Mouse (Mus musculus): ENCODE measurements around the gene Lrp6.

The Lrp6 gene

GRCm38 (mm10) chr6:134567986-134568556 lies 1.3 kb upstream of the Lrp6 start:
- DNase-seq, result no peak

DNA sequence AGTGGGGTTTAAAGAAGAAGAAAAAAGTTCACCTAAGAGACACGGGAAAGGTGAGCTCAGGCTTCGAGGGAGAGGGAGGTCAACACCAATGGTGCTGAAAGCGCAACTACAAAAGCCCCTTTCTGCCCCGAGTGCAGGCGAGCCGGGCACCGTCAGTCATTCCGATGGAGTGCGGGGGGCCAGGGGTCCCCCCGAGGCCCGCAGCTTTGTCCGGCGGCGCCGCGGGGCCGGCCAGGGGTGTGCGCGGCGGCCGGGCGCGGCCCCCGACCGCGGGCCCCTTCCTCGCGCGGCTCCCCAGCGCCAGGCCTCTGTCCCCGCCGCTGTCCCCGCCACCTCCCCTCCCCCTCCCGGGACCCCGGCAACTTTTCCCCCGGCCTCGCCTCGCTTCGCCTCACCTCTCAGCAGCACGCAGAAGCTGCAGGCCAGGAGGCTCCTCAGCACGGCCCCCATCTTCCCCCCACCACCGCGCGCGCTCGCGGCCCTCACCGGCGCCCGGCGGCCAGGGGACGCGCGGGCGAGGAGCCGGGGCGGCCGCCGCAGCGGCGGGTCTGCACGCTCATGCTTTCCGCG lies 432 bp downstream of the Lrp6 start:
- DNase-seq, result no peak

DNA sequence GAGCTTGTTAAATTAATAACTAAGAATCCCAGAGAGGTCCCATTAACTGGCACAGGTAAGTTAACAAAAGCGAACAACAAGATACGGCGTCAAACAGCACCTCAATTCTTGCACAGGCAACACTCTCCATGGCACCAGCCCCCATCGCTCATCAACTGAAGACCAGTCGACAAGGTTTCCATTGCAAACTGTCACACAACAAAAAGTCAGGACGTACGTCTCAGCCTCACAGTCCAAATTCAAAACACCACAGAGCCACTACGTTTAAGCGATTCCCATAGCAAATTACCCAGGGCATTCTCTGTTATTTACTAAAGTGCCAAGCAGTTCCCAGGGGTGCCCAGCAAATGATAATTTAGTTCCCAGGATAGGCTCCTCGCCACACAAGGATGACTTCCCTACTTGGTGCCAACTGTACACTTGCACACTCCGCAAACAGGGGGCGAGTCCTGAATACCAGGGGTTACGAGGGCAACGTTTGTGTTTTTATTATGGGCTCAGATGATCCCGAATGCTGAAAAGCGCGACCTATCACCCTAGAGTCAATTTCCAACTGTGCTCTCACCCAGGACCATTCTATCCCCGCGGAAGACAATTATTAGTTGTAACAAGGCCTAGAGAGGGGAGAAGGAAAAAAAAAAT lies 1.0 kb downstream of the Lrp6 start:
- DNase-seq, result peak; percentile 28

GRCm38 (mm10) chr6:134564539-134564938 lies 2.2 kb downstream of the Lrp6 start:
- no peak for DNase-seq

DNA sequence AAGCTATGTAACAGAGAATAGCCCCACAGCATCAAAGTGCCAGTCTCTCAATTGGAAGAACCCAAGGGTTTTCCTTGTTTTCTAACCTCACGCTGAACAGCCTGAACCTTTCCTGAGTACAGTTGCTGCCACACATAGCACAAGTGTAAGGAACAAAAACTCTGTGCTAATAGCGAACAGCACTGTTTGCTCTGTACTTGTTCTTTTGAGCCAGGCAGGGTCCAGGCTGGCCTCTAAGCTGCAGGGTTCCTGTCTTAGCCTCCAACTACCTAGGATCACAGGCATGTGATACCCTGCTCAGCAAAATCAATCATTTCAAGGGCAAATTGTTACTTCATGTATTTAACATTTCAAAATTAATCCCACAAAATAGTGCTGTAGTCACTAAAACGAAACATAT lies 7.1 kb downstream of the Lrp6 start:
- no peak for DNase-seq

DNA sequence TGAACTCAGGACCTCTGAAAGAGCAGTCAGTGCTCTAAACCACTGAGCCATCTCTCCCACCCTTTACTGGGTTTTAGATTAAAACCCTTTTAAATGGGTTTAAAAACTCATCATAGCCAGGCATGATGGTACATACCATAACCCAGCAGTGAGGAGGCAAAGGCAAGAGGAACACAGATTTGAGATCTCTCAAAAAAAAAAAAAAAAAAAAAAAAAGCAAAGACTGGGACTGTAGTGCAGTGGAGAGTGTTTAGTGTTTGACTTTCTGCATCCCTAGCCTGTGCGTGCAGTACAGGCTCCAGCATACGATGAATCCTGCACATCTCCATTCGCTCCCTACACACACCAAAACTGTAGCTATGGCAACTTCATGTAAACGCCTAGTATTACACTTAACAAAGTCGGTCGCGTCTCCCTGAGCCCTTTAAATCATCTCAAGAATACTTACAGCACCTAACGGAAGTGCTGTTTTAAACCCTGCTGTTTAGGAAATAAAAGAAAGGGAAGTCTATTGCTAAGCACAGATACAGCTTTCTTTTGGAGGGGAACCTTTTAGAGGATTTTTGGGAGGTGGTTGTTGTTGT lies 8.1 kb downstream of the Lrp6 start:
- no peak for DNase-seq

DNA sequence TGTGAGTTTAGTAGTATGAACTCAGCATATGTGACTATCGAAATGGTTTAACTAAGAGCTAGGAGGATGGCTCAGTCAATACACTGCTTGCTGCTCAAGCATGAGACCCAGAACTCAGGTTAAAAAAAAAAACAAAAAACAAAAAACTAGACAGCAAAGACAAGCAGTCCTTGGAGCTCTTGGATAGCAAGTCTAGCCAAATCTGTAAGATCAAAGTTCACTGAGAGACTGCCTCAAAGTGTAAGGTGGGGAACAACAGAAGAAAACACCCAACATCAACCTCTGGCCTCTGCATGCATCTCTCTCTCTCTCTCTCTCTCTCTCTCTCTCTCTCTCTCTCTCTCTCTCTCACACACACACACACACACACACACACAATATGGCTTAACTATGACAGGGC lies 9.7 kb downstream of the Lrp6 start:
- no peak for DNase-seq

DNA sequence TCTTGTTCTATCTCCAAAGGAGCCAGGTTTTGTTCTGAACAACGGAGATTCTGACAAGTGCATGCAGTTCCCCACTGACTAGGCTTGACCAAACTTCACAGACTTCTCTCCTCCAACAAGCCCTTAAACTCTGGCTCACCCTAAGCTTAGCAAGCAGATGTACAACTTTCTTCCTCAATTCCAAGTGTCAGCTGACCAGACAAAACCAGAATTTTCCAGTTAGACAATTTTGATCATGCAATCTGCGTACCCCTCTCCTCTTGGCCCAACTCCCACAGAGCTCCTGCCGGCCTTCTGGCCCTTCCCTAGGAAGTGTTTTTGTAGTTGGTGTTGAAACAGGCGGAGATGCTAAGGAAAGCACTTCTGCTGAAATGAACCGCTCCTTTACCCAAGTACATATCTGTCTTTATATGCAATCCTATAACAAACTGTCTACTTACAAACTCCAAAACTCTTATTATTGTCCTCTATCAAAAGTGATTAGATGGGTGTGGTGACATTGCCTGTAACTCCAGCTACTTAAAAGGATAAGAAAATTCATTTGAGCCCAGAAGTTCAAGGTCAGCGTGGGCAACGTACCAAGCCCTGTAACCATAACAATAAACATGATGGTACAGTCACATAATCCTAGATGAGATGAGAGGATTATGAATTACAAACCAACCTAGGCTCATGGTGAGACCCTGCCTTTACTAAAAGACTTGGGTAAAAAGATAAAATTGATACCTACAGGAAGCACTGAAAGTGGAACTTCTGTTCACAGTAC lies 10.4 kb downstream of the Lrp6 start:
- no peak for DNase-seq

DNA sequence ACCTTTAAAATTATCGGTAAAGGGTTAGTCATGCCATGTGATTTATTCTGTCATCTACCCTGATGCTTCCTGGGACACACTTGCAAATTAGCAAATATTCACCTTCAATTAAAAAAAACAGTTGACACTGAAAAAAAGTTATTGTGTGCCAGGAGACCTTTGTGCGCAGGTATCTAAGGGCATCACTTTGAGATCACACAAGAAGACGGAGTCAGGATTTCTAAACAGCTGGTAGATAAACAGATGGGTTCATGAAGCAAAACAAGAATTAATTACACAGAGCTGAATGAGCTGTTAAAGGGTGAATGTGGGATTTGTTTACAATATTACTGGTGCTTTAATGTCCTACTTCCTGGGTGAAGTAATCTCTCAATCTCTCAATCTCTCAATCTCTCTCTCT lies 11.6 kb downstream of the Lrp6 start:
- no peak for DNase-seq

- DNase-seq, result no peak
These were observed 12.5 kb downstream of the Lrp6 start for GRCm38 (mm10) chr6:134554230-134554629.

DNA sequence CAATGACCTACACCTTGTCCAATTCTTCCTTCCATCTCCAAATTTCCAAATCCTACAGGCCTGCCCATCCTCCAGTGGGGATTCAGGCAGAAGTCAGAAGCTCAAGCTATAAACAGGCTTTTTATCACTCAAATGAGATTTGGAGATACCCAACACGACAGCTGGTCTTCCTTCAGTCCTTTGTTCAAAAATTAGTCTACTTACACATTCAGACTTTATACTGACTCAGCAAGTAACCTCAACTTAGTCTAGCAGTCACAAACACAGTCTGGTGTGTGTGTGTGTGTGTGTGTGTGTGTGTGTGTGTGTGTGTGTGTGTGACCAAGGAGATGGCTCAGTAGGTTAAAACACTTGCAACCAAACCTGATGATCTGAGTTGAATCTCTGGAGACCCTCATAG lies 15.8 kb downstream of the Lrp6 start:
- no peak for DNase-seq

DNA sequence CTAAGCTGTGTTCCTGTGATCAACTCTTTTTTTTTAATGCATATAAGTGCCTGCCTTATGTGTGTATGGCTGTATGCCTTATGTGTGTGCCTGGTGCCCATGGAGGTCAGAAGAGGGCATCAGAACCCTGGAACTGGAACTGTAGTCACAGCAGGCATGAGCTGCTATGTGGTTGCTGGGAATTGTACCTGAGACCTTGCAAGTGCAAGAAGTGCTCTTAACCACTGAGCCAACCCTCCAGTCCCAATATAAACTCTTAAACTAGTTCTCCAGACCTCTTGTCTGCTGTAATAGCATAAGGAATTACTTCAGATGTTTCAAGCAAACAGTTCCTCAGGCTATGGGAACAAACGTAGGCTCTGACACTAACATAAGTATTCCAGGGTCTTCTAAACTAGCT lies 16.4 kb downstream of the Lrp6 start:
- no peak for DNase-seq

GRCm38 (mm10) chr6:134544843-134545242 lies 21.9 kb downstream of the Lrp6 start:
- no peak for DNase-seq

- no peak for DNase-seq
These were observed 22.7 kb downstream of the Lrp6 start for GRCm38 (mm10) chr6:134544093-134544492.

- DNase-seq, result no peak
These were observed 23.2 kb downstream of the Lrp6 start for GRCm38 (mm10) chr6:134543607-134544006.

DNA sequence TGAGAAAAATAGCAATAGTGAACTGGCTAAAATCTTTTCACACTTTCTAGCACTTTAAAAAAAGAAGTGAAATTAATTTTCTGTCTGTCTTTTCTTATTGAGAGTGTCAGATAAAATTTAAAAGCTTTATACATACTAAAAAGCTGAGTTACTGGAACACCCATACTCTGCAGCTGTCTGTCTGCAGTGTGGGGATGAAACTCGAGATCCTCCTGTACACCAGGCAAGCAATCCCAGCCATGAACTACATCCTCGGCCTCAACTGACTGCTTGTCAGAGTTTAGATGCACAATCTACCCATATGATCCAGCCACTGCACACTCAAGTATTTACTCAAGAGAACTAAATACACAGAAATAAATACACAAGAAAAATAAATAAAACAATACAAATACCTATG lies 24.4 kb downstream of the Lrp6 start:
- no peak for DNase-seq

DNA sequence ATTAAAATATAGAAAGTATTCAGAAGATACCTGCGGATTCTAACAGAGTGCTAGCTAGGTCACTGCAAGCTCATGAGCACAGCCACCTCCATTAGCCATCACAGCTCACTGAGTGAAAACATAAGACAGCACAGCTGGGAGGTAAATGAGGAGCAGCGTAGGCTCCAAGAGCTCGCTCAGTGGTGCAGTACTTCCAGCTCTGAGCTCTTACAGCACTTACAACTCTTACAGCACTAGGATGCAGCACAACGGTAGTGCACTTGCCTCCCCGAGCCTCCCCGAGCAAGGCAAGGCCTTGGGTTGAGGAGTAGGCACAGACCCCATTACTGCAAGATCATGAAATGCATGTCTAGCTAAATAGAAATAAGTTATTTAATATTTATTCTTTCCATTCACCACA lies 26.6 kb downstream of the Lrp6 start:
- no peak for DNase-seq

GRCm38 (mm10) chr6:134539459-134539858 lies 27.3 kb downstream of the Lrp6 start:
- DNase-seq, result no peak

DNA sequence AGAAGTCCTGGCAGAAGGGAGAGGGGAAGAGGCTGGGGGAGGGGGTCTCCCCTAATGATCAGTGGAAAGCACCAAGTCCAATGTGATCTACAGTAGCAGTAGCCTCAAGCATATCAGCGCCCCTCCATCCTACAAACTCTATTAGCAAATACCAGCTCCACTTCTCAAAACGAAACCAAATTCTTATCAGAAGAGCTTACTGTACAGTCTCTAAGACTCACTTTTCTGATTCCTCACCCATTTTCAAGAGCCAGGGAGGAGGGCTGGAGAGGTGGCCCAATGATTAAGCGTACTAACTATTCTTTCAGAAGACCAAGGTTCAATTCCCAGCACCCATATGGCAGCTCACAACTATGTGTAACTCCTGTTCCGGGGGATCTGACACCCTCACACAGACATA lies 28.0 kb downstream of the Lrp6 start:
- DNase-seq, result no peak

DNA sequence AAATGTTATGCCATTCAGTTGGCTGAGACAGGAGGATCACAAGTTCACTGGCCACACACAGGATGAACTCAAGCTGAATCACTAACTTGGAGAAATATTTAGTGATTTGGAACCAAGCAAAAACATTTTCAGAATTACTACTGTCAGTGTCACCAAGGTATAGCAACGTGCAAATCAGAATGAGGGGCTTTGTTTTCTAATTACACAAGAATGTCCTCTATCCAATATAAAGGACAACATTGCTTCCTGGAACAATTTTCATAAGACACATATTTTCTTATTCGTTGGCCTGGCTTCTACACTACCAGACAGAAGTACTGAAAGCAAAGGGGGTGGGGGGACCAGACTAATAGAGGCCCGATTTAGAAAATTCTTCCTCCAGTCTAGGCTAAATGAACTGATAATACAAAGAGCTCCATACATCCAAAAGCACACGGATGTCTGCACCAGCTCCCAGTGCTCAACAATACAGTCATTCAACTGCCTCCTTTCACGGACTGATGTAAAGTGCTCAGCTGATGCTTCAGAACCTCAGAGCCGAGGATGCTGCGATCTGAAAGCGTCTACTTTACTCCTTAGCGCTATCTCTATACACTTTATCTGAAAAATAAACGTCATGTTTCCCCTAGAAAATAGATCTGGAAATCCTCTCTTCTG lies 29.2 kb downstream of the Lrp6 start:
- no peak for DNase-seq

DNA sequence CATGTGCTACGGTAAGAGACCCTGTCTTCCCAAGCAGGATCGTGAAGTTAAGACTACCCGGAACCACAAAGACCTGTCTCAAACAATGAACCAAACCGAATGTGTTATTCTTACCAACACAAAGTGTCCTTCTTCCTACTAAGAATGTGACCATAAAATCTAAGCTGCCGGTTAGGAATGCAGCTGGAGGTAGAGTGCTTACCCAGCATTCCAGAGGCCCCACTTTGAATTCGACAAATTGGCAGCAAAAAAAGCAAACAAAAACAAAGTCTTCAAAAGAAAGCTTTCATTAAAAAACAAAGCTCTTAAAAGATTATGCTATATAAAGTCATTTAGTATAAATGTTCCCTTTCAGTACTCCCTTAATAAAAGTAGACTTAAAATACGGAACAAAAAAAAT lies 31.6 kb downstream of the Lrp6 start:
- no peak for DNase-seq

- DNase-seq, result no peak
These were observed 33.7 kb downstream of the Lrp6 start for GRCm38 (mm10) chr6:134533021-134533420.

GRCm38 (mm10) chr6:134531950-134532349 lies 34.8 kb downstream of the Lrp6 start:
- DNase-seq, result no peak

Data from right cerebral cortex, postnatal 25 days (tissue).